Mouse (Mus musculus) forebrain, embryonic 13.5 days (tissue): Measurements from ENCODE around the gene Fubp1. TPM values are rescaled to one million over a fixed set of nuclear protein-coding genes. Genes with fewer than 3 reads are reported as not detected.

ENCODE experiments used
- polyA plus RNA-seq: library from polyadenylated mRNA; unstranded; fragments of >200 nt; fragmentation: Nextera tagmentation; extraction: Ambion mirVana; gene quantifications from 2 replicates; pipeline ENCODE4 v1.2.1, GENCODE M21; 2015

The Fubp1 gene
- polyA plus RNA-seq, 1 experiment from 2014 or later = 412 TPM

Other genes with a start within 250 kb of the Fubp1 start
- gene Gipc2, start 44.2 kb upstream of the Fubp1 start, polyA plus RNA-seq = 2.1 and 2.6 TPM in 2 replicates
- 23.8 and 28.9 TPM in 2 replicates for gene Dnajb4, start 120 bp upstream of the Fubp1 start, polyA plus RNA-seq
- 2.6 and 2.9 TPM in 2 replicates for gene Nexn, start 55.9 kb downstream of the Fubp1 start, polyA plus RNA-seq
- gene Miga1, start 130.0 kb downstream of the Fubp1 start, polyA plus RNA-seq = 22.1 and 24.0 TPM in 2 replicates
- 64.7 and 69.5 TPM in 2 replicates for gene Usp33, start 136.1 kb downstream of the Fubp1 start, polyA plus RNA-seq
- 39.4 and 46.6 TPM in 2 replicates for gene Zzz3, start 185.1 kb downstream of the Fubp1 start, polyA plus RNA-seq